Comparison of ENCODE assay signal across 10 mouse cellular contexts in the genomic region with DNA sequence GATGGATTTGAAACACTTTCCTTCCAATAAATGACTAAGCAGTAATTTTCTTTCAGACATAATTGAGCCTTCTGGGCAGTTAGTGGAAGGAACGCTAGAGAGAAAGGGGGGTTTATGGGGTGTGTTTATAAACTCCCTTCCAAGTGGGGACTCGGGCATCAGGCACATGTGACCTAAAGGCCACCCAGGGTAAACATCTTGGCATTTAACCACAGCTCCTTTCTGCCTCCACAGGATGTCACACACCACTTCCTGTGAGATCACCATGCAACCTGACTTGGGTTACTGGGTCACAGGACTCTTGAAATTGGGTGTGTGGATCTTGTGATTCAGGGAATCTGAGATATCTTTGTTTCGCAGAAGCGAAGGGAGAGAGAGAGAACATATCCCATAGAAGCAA. TPM values are rescaled to one million over a fixed set of nuclear protein-coding genes. Genes with fewer than 3 reads are reported as not detected.
A peak's percentile ranks its signal among the peaks of the same experiment; 100 is the strongest.
DNase-seq lines count a peak whose midpoint lies in the region; ATAC-seq and TF ChIP-seq lines count a peak whose summit lies in the region.
"Had no signal": no experiment of that assay in that cellular context is flagged by ENCODE, and none has a peak within 500 bp of the region (broad histone marks: within the 10 kb centered on the region; RNA-seq: fewer than 3 reads in every experiment).

No protein-coding gene starts in this region.

- peak; percentile 50 for DNase-seq in adrenal gland, postnatal 10 days
- no peak for DNase-seq in adrenal gland, postnatal 25 days
- no peak for DNase-seq in midbrain, postnatal 0 days (ENCODE audit: low spot score)
- peak; percentile 59 to 83 for DNase-seq in lung, adult 18-20 months
- DNase-seq in thymus, postnatal 0 days (ENCODE audit: low spot score) = peak; percentile 80
- no peak for DNase-seq in gastrocnemius, postnatal 25 days
- no peak for DNase-seq in forebrain, embryonic 11.5 days (ENCODE audit: low spot score)

- 0 out of 2 replicates have a peak, but pooled peaks cover 4% of the 10 kb centered on the region for H3K36me3 ChIP-seq in midbrain, embryonic 12.5 days
- H3K36me3 ChIP-seq in midbrain, postnatal 0 days (ENCODE audit: insufficient read depth, low read length) = peaks cover 10% of the 10 kb centered on the region
- no peaks in the 10 kb centered on the region for H3K36me3 ChIP-seq in forebrain, embryonic 11.5 days (ENCODE audit: control insufficient read depth, insufficient read depth, low read length)

- 0 out of 2 replicates have a peak overlapping the region, but pooled peaks have one; percentile 5 for H3K9ac ChIP-seq in midbrain, embryonic 12.5 days (replicated peaks)
- no peak overlapping the region for H3K9ac ChIP-seq in midbrain, postnatal 0 days (replicated peaks; ENCODE audit: low read length, poor library complexity, severe bottlenecking)
- no peak overlapping the region for H3K9ac ChIP-seq in forebrain, embryonic 11.5 days (ENCODE audit: low read length)

- H3K4me1 ChIP-seq in midbrain, embryonic 12.5 days = peaks cover 21% of the 10 kb centered on the region
- H3K4me1 ChIP-seq in midbrain, postnatal 0 days (ENCODE audit: insufficient read depth, low read length) = peaks cover 10% of the 10 kb centered on the region; the same call in 1 of the 2 replicates
- peaks cover 5% of the 10 kb centered on the region; the same call in 1 of the 2 replicates for H3K4me1 ChIP-seq in forebrain, embryonic 11.5 days (replicated peaks; ENCODE audit: control insufficient read depth, insufficient read depth, low read length)

- no peak overlapping the region for H3K4me3 ChIP-seq in midbrain, embryonic 12.5 days
- H3K4me3 ChIP-seq in midbrain, postnatal 0 days (ENCODE audit: low read depth, low read length) = no peak overlapping the region
- H3K4me3 ChIP-seq in forebrain, embryonic 11.5 days (ENCODE audit: low read depth, low read length) = no peak overlapping the region
- H3K4me3 ChIP-seq: forebrain, embryonic 12.5 days had no signal

- H3K27ac ChIP-seq in midbrain, embryonic 12.5 days (replicated peaks) = no peak overlapping the region
- H3K27ac ChIP-seq in midbrain, postnatal 0 days (ENCODE audit: low read depth, low read length) = no peak overlapping the region
- no peak overlapping the region for H3K27ac ChIP-seq in forebrain, embryonic 11.5 days (ENCODE audit: low read depth, low read length)
- H3K27ac ChIP-seq: forebrain, embryonic 12.5 days had no signal

- ATAC-seq in midbrain, embryonic 12.5 days (ENCODE audit: low FRiP score, low read depth) = no peak
- ATAC-seq in midbrain, postnatal 0 days (ENCODE audit: low FRiP score) = no peak
- no peak for ATAC-seq in forebrain, embryonic 11.5 days (replicated peaks; ENCODE audit: low FRiP score)

- H3K9me3 ChIP-seq in midbrain, embryonic 12.5 days = no peaks in the 10 kb centered on the region
- H3K9me3 ChIP-seq in midbrain, postnatal 0 days (ENCODE audit: low read length) = no peaks in the 10 kb centered on the region
- H3K9me3 ChIP-seq in forebrain, embryonic 11.5 days (ENCODE audit: control insufficient read depth, low read length) = no peaks in the 10 kb centered on the region
- H3K9me3 ChIP-seq: forebrain, embryonic 12.5 days had no signal

- H3K4me2 ChIP-seq in midbrain, embryonic 12.5 days (replicated peaks) = no peak overlapping the region
- no peak overlapping the region for H3K4me2 ChIP-seq in midbrain, postnatal 0 days (ENCODE audit: low read depth, low read length, poor library complexity, severe bottlenecking)
- no peak overlapping the region for H3K4me2 ChIP-seq in forebrain, embryonic 11.5 days (ENCODE audit: low read depth, low read length, severe bottlenecking)
- H3K4me2 ChIP-seq: forebrain, embryonic 12.5 days; midbrain, embryonic 11.5 days had no signal

- TF ChIP-seq CTCF in midbrain, postnatal 0 days (IDR thresholded peaks at IDR 0.05) = no peak

- WGBS in midbrain, embryonic 12.5 days = 80% methylated on average over 4 of the region's 4 CpGs
- WGBS in midbrain, postnatal 0 days = 75% methylated on average over 4 of the region's 4 CpGs
- 76% methylated on average over 4 of the region's 4 CpGs for WGBS in forebrain, embryonic 11.5 days

- no peaks in the 10 kb centered on the region for H3K27me3 ChIP-seq in midbrain, embryonic 12.5 days
- no peaks in the 10 kb centered on the region for H3K27me3 ChIP-seq in midbrain, postnatal 0 days (ENCODE audit: insufficient read depth, low read length)
- no peaks in the 10 kb centered on the region for H3K27me3 ChIP-seq in forebrain, embryonic 11.5 days (ENCODE audit: control insufficient read depth, insufficient read depth, low read length)
- H3K27me3 ChIP-seq: forebrain, embryonic 12.5 days had no signal

RNA-seq across cellular contexts. Expression of a gene that starts 2.1 kb away (rescaled TPM):
- 10 to 100 TPM; 56.9 to 67.2 TPM for total RNA-seq in adrenal gland, postnatal 10 days (2021)
- total RNA-seq in adrenal gland, postnatal 25 days (2021) = 101 and 107 TPM in 2 replicates
- polyA plus RNA-seq in midbrain, embryonic 12.5 days (2016; fragmentation: Nextera tagmentation; extraction: Ambion mirVana) = 33.5 and 36.1 TPM in 2 replicates
- total RNA-seq in midbrain, postnatal 0 days (2014; rRNA removed) = 65.4 and 68.4 TPM in 2 replicates
- polyA plus RNA-seq in midbrain, postnatal 0 days (2015; fragmentation: Nextera tagmentation; extraction: Ambion mirVana) = 36.0 and 37.3 TPM in 2 replicates
- 37.6 and 51.3 TPM in 2 replicates for polyA plus RNA-seq in thymus, postnatal 0 days (2015; fragmentation: Nextera tagmentation; extraction: Ambion mirVana)
- 10 to 100 TPM; 14.4 to 15.3 TPM for total RNA-seq in gastrocnemius, postnatal 25 days (2021)
- 17.5 and 20.1 TPM in 2 replicates for polyA plus RNA-seq in forebrain, embryonic 11.5 days (2014; fragmentation: Nextera tagmentation; extraction: Ambion mirVana)

RNA-seq across cellular contexts. Expression of a gene that starts 22.9 kb away (rescaled TPM):
- 100 to 1,000 TPM; 116 to 124 TPM for total RNA-seq in adrenal gland, postnatal 10 days (2021)
- total RNA-seq in adrenal gland, postnatal 25 days (2021) = 110 and 114 TPM in 2 replicates
- polyA plus RNA-seq in midbrain, embryonic 12.5 days (2016; fragmentation: Nextera tagmentation; extraction: Ambion mirVana) = 145 and 166 TPM in 2 replicates
- total RNA-seq in midbrain, postnatal 0 days (2014; rRNA removed) = 11.0 and 19.4 TPM in 2 replicates
- 116 and 124 TPM in 2 replicates for polyA plus RNA-seq in midbrain, postnatal 0 days (2015; fragmentation: Nextera tagmentation; extraction: Ambion mirVana)
- 83.1 and 87.9 TPM in 2 replicates for polyA plus RNA-seq in thymus, postnatal 0 days (2015; fragmentation: Nextera tagmentation; extraction: Ambion mirVana)
- 10 to 100 TPM; 36.0 to 43.5 TPM for total RNA-seq in gastrocnemius, postnatal 25 days (2021)
- 128 and 136 TPM in 2 replicates for polyA plus RNA-seq in forebrain, embryonic 11.5 days (2014; fragmentation: Nextera tagmentation; extraction: Ambion mirVana)

RNA-seq across cellular contexts. Expression of a gene that starts 31.2 kb away (rescaled TPM):
- under 1 TPM; 0.66 to 0.97 TPM for total RNA-seq in adrenal gland, postnatal 10 days (2021)
- 0.61 and 0.62 TPM in 2 replicates for total RNA-seq in adrenal gland, postnatal 25 days (2021)
- polyA plus RNA-seq in midbrain, embryonic 12.5 days (2016; fragmentation: Nextera tagmentation; extraction: Ambion mirVana) = 0.12 TPM in 1 of 2 replicates, not detected in the other
- 0.09 TPM in 1 of 2 replicates, not detected in the other for total RNA-seq in midbrain, postnatal 0 days (2014; rRNA removed)
- 0.06 and 0.09 TPM in 2 replicates for polyA plus RNA-seq in midbrain, postnatal 0 days (2015; fragmentation: Nextera tagmentation; extraction: Ambion mirVana)
- polyA plus RNA-seq in thymus, postnatal 0 days (2015; fragmentation: Nextera tagmentation; extraction: Ambion mirVana) = 0.05 and 0.13 TPM in 2 replicates
- not detected for total RNA-seq in gastrocnemius, postnatal 25 days (2021)
- polyA plus RNA-seq in forebrain, embryonic 11.5 days (2014; fragmentation: Nextera tagmentation; extraction: Ambion mirVana) = 0.12 TPM in 1 of 2 replicates, not detected in the other
- polyA plus RNA-seq: midbrain, embryonic 11.5 days had no signal

Comparison
In these comparisons a context has a peak if more than half of its experiments do, and no peak if none do; other contexts are left out.
1. DNase-seq: peak in adrenal gland, postnatal 10 days (single experiment), lung, adult 18-20 months (2 of 2) and thymus, postnatal 0 days (single experiment); none in adrenal gland, postnatal 25 days (single experiment), midbrain, postnatal 0 days (single experiment), gastrocnemius, postnatal 25 days (single experiment) and forebrain, embryonic 11.5 days (single experiment).